Mouse (Mus musculus) c-Kit-negative CD71-positive TER-119-positive erythroid progenitor cells, embryonic 14.5 days (primary cell): Measurements from ENCODE around the gene Ublcp1.
"Not testable (repeated sequence)": the region's sequence is repeated elsewhere in the genome, so short reads cannot be mapped to it uniquely, and the experiment has no call there.

ENCODE experiments used
- DNase-seq: peaks from one replicate; pipeline ENCODE4 v3.0.0-alpha.2; 2013; ENCODE audit warnings: low read depth, low spot score

The Ublcp1 gene

DNA sequence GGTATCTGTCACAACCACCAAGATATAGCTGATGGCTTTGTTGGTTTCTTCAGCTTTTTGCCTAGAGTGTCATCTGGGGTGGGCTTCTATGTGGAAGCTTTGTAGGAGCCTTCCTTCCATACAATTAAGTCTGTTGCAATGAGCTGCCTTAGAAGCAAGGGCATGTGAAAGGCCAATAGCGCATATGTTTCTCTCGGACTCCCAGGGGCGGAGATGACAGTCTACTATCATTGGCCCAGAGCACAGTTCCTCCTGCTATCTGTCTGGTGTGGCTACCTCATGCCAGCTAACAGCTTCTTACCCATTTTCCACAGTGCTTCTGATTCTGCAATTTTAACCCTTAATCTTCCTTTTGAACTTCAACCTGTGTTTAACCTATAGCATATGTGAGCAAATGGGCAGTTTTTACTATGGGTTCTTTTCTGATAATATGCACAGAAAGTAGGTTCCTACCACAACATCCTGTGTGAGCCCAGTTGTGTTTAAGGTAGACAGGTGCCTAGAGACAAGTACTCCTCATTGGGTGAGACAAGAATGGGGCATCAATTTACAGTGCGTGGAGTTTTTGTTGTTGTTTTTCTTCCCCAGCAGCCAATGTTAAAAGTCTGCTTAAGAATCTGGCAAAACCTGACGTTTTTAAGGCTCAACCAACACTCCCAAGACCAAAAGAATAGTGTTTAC, 24.5 kb upstream of the Ublcp1 start:
- no peak for DNase-seq

DNA sequence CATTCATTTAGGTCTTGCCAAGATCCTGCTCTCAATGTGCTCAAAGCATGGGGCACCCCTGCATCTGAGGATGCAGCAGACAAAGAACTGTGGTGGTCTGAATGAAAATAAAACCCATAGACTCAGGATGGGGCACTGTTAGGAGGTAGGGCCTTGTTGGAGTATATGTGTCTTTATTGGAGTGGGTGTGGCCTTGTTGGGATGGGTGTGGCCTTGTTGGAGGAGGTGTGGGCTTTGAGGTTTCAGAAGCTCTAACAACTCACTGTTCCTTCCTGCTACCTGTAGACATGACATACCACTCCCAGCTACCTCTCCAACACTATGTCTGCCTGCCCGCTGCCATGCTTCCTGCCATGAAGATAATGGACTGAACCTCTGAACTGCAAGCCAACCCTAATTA, 18.8 kb upstream of the Ublcp1 start:
- no peak for DNase-seq

DNA sequence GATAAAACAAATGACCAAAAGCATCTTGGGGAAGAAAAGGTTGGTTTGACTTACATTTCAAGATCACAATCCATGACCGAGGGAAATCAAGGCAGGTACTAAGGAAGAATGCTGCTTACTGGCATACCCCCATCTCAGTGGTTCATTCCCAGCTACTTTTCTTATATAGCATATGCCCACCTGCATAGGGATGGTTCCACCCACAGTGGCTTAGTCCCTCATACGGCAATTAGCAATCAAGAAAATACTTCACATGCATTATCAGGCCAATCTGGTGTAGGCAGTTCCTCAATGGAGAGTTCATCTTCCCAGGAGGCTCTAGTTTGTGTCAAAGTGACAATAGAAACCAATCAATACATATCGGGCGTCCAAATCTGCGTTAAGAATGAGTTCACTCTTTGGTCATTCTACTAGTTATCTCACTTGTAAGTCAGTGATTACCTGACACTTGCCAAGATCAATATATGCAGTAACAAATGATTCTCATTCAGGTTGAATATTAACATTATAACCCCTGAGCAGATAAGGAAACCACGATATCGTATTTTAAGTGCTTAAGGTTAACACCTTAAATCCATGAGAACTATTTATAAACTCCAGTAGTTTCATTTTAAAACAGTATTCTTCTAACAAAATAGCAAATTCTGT, 14.9 kb upstream of the Ublcp1 start:
- DNase-seq, result no peak

DNA sequence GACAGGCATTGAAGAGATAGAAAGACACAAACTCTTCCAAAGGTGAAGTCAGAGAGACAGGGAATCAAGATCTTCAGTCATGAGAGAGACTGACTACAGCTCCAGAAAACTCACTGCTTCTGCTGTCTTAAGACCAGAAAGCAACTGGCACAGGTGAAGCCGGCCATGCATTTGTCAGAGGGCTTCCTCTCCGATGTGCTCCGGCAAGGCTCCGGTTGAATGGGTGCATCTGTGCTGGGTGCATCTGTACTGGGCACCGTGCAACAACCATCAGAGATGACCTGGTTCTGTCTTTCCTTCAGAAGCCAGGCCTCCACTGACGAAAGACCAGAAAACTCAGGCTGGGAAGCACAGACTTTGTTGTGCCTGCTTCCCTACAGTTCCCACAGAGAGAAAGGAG, 9.9 kb upstream of the Ublcp1 start:
- no peak for DNase-seq

DNA sequence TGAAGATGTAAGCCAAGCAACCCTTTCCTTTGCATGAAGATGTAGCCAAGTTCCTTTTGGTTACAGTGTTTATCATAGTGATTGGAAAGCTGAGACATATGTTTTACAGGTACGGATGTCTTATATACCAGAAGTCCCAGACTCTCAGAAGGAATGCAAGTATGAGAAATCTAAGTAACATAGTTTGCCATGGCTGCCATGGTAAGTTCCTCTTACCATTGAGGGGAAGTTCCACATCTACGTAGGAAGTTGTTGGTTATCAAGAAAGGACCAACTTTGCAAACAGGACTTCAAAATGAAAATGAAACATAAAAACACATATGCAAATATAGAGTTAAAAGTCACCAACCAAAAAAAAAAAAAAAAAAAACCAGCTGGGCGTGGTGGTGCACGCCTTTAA, 8.1 kb upstream of the Ublcp1 start:
- no peak for DNase-seq

DNA sequence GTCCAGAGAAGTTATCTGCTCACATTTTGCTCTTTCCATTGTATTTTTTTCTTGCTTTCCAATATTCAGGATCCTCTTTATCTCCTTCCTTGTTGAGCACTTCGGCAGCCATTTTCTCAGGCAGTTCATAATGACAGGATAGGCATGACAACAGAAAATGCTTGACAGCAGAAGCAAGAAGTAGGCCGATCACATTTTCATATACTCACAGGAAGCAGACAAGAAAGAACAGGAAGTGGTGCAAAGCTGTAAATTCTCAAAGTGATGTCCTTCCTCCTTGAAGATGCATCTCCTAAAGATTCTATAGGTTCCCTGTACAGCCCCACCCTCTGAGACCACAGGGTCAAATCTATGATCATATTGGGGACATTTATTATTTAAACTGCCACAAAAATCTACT, 6.1 kb upstream of the Ublcp1 start:
- no peak for DNase-seq

DNA sequence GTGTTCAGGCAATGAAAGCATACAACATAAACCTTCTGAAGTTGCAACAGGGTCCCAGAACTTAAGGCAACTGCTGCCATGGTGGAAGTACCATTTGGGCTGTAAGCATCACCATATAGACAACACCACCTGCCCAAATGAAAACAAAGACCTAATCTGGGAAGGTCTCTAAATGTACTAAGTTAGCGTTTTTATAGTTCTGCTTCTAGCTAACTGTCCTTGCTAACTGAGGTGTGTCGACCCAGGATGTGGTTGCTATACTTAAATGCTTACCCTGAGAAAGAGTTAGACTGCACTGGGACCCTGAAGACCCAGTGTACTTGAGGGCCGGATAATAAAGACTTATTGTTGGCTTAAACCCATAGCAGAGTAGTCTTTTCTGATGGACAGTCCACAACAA, 5.2 kb upstream of the Ublcp1 start:
- no peak for DNase-seq

DNA sequence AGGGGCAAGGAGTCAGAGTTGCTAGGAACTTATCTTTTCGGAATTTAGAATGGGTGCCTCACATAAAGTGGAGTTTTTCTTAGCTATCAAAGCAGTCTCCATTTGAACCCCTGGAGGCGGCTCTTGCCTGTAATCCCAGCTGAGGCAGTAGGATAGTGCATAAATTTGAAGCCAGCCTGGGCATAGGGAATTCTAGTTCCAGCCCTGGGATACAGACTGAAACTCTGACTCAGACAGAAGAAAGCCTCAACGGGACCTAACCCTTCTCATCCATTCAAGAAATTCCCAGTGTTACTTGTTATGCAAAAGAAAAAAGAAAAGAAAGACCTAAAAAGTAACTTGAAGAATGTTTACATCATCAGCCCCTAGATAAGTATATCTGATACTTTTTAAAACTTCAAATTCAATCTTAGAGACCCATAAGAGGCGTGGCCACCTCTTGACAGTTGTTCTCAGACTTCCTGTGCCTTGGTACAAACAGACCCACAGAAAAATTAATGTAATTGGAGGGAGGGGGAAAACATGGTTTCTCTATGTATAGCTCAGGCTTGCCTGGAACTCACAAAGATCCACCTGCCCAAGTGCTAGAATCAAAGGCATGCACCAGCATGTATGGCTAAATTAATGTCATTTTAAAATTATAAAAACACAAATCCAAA, 1.2 kb upstream of the Ublcp1 start:
- DNase-seq, result no peak

DNA sequence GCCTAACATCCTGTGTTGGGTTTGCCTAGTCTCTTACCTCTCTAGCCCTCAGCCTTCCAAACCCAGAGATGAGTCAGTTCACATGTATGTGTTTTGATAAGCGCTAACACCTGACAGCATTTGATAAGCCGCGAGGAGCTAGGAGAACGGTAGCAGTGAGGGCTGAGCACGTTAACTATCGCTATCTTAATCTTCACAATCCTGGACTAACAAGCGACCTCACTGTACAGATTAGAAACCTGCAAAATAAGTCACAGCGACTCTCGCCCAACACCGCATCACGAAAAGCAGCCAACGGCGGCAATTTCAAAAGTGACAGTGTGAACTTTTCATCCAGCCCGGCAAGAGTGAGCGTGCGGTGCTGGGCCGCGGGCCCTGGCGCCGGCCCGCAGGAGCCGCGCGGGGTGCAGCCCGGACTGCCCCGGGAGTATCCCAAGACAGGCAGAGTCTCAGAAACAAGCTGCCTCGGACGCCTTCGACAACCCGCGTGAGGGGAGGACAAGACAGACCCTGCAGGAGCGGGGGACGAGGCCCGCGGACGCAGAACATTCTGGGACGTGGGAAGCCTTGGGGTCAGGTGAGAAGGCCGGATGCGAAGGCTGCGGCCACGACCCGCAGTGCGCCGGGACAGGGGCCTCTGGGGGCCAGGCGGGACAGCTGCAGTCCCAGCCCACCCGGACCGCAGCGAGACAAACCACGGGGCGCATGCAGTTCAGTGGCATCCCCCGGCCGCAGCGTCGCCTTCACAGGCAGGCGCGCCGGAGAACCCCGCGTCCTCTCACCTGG, 459 bp downstream of the Ublcp1 start:
- DNase-seq, result peak; percentile 80

DNA sequence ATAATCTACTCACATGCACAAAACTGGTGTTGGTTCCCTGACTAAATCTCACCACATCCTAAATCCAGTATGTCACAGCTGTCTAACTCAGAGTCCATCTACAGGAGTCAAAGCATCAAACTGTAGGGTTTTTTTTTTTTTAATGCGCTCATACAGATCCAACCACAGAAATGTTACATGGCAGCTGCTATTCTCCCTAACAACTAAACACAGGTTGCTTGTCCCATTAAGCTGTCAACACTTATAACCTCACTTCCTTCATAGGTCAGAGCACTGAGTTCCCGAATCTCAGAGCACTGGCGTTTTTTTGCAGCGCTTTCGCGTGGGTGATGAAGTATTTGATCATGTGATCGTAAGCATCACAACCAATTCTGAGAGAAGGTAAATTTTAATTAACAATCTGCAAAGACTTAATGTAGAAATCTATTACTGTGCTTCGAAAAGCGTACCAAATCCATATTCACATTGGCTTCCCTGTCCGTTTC, 1.9 kb downstream of the Ublcp1 start:
- no peak for DNase-seq

DNA sequence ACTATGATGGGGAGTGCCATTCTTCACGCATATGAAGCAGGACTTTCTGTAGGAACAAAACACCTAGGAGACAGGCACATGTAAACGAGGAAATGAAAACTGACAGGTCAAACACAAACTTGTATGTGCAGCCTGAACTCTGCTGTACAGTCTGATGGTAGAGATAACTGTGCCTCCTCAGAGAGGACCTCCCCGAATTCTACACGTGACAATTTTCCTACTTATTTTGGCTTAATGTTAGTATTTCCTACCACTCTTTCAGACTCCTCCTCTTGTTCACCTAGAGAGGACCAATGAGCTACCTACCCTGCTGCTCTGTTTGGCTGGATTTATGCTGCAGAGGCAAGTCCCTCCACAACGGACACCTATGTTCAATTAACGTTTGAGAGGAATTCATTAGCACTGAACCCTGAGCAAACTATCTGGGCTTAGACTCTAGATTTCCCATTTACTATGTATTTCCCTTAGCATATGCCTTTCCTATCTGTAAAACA, 3.3 kb downstream of the Ublcp1 start:
- DNase-seq, result no peak

DNA sequence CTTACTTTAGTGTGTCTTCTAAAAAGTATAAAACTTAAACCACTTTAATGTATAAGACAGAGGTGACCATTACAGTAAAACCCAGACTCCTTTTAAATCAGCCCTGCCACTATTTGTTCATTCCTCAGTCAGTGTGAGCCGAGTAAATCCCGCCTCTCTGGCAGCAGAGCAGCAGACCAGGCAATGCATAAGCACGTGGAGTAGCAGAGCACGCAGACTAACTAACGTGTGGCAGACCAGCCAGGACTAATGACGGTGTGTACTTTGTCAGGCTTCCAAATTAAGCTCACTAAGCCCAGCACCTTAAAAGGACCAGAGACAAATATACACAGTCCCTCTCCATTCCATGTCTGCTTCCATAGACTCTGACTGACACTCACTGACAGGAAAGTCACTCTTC, 8.8 kb downstream of the Ublcp1 start:
- DNase-seq, result no peak

DNA sequence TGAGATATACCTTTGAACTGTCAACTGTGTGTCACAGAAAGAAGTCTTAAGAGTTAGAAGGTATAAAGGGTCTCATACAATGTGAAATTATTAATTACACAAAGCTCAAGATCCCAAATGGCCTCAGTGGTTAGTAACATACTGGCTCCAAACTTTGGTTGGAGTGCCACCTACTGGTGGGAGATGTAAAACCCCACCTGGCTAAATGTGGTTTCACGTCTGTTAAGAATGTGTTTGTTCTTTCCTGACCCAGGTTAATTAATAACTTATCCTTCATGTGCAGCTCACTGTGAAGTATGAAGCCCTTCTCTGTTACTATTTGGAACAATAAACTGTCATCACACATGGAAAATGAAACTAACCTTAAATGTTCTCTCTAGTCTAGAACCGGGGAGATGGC, 16.9 kb downstream of the Ublcp1 start:
- DNase-seq, result peak; percentile 55

DNA sequence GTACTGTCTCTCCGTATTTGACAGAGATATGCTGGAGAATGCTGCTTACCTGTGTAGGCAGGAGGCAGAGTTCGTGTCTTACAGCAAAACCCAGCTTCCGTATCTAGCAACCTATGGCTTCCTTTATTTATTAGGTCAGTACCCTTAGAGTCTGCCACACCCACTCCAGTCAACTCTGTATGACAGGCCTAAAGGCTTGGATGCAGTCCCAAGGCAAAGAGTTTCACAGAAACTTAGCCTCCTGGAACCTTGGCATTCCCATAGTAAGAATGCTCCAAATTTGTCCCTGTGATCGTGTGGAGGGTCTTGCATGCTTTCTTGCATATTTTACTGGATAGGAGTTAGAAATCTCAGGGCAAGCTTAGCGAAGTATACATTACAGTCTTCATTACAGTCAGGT, 18.3 kb downstream of the Ublcp1 start:
- not testable (repeated sequence) for DNase-seq

DNA sequence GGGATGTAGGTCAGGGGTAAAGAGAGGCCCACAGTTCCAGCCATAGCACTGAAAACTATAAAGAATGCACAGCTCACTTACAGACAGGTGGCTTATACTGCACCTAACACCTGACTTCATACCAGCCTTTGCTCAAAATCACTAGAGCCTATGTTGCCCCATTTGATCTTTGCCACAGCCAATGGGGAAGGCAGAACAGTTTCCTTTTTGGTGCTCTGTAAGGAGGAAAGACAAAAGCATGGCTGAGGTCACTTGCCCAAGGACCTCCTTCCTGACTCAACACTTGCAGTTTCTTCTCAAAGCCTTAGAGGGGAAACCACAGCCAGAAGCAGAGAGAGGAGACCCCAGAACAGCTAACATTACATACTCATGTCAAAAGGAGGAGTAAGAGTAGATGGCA, 19.3 kb downstream of the Ublcp1 start:
- DNase-seq, result no peak

DNA sequence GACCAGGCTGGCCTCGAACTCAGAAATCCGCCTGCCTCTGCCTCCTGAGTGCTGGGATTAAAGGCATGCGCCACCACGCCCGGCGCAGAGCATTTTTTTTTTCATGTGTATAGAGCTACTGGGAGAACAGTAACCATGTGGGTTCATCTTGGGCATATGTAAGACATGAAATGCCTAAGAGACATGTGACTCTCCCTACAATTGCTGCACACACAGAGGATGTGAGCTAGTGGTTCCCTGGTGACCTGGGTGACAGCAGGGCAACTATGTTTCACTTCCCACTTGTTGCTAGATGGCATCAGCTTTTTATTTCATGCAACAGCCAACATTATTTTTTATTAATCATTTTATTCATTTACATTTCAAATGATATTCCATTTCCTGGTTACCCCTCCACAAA, 32.5 kb downstream of the Ublcp1 start:
- DNase-seq, result no peak

DNA sequence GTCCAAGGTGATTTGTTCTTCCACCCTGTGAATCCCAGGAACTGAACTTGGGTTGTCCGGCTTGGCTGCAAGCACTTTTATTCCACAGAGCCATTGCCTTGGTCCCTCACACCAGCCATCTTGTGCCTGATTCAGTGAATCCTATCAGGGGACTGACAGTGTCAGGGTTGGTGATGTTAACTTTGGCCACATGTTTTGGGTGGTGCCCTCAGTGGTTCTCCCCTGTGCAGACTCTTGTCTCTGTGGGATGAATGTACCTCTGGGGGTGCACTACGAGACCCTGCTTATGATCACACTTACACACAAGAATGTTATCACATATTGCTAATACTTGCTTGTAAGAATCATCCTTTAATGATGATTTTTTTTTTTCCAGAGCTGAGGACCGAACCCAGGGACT, 40.3 kb downstream of the Ublcp1 start:
- no peak for DNase-seq

DNA sequence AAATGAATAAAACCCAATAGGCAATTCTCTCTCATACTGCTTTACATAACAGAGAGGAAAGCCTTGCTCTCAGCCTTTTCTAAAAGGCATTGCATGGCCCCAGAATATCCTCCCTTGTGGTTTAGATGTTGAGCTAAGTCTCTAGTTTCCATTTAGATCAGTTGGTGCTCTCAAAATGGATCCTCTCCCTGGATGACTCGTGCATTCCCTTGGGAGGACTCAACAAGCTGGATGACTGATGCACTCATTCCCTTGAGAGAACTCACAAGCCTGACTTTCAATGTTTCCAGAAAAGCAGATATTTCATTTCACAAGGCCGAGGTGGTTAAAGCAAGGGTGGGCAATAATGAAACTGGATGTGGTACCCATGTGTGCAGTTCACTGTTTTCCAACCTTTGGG, 42.3 kb downstream of the Ublcp1 start:
- no peak for DNase-seq

DNA sequence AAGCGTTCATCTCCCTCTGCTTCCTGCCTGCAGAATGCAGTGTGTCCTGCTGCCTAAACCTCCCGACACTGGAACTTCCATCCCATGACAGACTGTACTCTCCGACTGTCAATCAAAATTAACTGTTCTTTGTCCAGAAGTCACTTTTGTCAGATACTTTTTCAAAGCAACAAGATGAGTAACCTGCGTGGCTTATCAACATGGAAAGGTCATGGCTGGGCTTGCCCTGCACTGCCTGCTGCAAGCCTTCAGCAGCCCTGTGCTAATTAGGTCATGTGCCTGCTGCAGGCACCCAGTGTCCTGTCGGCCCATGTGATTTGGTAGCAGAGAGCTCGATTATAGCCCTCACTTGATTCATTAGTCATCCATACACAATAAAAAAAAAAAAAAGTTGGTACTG, 44.7 kb downstream of the Ublcp1 start:
- DNase-seq, result no peak

DNA sequence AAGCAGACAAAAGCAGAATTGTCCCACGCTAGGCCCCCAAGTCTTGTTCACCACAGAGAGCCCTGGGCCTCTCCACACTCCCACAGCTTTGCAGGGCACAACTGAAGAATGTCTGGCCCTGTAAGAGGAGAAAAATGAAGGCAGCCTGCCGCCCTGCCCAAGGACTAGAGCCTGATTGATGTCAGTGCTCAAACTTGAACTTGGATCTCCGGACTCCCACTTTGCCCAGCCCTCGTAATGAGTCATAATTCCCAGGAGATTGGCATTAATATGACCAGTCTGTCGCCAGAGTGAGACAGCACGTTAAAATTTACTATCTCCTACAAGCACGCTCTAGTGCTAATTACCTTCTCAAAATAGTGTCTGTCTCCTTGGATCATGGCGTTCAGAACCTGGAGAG, 45.3 kb downstream of the Ublcp1 start:
- DNase-seq, result no peak

DNA sequence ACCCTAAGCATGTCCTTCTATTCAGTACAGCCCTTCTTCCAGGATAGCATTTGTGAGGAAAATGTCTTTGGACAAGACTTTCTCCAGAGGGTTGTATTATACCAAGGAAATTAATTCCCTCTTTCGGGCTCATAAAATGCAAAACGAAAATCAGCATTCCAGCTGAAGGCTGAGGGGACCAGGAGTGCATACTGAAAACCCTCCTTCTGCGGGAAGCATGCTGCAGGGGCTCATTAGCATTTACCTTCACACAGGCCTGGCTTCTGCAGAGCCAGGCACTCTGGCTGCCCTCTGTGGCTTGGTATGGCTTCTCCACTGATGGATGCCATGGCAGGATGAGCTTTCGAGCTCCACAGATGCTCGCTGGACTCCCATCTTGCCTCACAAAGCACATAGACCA, 46.3 kb downstream of the Ublcp1 start:
- no peak for DNase-seq

DNA sequence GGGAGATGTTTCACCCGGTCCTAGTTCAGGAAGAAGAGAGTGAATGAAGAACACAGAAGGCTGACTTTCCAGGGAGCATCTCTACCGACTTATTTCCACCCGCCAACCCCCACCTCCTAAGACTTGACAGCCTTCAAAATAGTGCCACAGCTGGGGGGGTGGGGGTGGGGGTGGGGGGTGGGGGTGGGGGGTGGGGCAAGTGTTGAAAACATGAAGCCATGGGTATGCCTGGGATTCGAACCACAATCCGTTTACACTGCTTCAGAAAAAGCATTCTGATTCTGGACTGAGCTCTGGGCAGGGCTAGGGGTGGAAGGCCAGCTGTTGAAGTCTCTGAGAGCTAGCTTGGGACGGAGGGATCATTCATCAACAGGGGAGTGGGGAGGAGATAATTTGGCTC, 47.0 kb downstream of the Ublcp1 start:
- DNase-seq, result no peak
